Mouse (Mus musculus) brain, adult 2 months (tissue): Measurements from ENCODE around the gene Dock9.
A peak's percentile ranks its signal among the peaks of the same experiment; 100 is the strongest.

Experiments
- DNase-seq: peaks from one replicate; pipeline ENCODE4 v3.0.0; 2011; ENCODE audit warnings: low read depth, low spot score

Gene Dock9

DNA sequence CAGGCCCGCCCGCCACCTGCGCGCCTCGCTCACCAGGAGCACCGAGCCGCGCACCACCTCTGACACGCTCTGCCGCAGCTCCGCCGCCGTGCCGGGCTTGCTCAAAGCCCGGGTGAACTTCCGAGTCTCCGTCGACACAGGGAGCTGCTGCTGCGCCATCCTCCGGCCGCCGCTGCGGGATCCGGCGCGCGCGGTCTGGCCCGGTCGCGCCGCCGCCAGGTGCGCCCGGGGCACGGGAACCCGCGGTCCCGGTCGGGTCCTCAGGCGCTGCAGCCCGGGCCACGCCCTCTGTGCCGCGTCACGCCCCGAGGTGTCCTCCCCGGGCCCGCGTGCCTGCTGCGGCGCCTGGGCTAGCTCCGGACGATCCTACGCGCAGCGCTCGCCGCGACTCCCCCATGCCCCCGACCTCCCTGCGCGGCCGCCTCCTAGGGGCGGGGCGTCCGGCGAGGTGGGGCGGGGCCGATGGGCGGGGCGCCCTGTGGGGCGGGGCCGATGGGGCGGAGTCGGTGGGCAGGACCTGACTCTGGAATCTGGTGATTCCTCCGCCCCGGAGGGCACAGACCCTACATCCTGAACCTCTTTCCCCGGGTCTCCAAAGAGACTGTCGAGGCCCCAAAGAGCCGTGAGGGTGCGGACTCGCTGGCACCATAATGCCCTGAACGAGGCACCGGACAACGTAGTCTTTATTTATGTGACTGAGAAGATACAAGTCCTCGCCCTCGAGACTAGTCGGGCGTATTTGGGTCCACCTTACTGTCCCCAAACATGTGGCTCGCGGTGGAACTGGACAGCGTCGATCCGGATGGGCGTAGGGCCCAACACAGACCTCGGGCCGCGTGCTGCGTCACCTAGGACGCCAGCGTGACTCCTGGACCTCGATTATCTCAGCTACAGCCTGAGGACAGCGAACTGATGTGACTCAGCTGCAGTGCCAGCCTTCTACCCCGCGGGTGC, at the start of gene Dock9:
TSS of gene Dock9 (minus strand) at position 381 of the 954 bp plus-strand sequence.
- peak; percentile 90 for DNase-seq

DNA sequence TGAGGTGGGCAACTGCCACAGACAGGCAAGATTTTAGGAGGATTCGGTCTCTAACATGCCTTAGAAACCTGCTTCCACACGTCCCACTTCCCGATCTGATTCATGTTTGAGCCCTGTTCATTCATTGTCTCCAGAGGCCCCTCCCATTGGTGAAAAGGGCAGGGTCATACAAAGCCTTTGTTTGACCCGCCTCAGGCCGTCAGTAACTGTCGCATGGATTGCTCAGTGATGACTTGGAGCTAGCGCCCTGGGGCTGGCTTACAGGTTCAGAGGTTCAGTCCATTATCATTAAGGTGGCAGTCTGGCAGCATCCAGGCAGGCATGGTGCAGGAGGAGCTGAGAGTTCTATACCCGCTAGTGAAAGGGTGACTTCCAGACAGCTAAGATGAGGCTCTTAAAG, 46.8 kb upstream of the Dock9 start:
- no peak for DNase-seq

DNA sequence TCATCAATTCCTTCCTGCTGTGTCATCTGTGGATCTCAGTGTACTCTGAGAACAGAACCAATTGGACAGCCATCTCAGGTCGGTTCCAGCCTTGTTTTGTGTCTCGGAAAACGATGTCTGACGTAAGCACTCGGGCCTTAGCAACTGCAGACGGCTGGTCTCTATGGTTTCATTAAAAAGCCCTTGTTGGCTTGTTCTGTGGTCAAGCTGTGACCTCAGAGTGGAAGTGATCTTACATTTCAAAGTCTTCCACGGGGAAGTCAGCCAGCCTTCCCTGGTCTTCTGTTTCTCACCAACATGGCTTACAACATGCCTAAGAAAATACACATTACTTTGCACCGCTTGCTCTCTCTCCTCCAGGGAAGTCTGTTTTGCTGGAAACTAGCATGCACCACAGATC, 42.6 kb upstream of the Dock9 start:
- DNase-seq = no peak

DNA sequence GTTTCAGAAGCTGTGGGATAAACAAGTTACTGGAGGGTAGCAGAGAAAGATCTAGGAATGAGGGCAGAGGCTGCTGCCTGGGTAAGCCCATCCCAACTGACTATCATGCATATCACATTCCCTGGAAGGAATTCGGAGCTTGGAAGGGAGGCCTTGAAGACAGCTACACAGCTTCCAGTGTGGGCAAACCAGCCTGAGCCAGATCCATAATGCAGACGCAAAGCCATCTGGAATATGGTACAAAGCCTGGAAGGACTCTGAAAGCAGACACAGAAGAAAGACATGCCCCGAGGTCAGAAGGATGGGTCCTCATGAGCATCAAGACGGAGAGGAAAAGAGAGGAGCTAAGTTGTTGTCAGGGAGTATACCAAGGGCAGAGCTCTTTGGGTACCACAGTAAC, 40.5 kb upstream of the Dock9 start:
- DNase-seq = no peak

DNA sequence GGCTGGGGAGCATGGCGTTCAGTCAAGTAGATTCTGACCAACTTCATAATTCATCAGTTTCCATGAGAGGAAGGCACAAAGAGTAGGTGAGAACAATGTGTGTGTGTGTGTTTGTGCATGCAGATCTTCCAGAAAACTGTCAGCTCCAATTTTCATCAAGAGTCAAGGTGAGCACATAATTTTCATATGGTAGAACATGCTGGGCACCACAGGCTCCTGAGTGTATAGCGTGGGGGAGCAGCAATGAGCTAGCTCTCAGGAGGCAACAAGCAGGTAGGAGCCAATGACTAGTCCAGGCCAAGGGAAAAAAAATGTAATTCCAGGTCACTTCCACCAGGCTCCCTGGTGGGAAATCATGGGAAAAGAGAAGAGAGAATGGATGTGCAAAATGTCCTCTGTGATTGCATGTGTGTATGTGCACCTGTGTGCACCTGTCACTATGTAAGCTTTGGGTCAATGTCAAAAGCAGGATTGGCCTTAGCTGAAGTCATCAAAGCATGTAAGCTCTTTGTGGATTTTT, 35.4 kb upstream of the Dock9 start:
- peak; percentile 95 for DNase-seq

DNA sequence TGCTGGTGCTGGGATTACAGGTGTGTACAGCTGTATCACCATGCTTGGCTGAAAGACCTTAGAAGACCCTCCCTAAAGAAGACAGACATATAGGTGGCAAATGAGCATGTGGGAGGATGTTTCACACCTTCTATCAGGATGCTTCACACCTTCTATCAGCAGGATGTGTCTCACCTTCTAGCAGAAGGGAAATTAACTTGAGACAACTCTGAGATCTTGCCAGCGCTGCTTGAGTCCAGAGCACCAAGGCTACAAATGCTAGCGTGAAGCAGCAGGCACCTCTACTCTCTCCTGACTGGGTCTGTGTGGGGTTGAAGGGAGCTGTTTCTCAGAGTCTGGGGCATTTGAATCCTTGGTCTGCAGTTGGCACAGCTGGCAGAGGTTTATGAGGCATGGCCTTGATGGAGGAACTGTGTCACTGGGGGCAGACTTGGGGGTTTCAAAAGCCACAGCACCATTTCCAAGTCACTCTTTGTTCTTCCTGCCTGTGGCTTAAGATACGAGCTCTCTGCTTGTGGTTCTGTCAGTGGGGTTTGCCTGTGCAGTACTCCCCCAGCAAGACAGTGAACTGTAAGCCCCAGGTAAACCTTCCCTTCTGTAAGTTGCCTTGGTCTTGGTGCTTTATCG, 32.3 kb upstream of the Dock9 start:
- DNase-seq = peak; percentile 5

DNA sequence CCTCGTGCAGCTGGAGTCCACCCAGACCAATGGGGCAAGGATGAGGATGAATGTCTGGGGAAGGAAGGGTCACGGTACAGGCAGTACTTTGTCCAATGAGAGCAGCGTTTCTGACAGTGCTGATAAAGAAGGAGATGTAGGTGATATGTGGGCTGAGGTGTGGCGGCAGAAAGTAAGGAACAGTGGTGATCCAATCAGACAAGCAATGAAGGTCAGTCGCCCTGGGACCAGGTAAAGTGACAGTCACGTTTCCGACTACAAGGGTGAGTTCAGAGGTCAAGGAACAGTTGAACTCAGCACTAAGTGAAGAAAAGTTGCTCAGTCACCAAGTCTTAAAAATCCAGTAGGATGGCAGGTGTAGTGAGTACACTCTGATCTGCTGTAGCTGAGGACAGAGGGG, 29.5 kb upstream of the Dock9 start:
- DNase-seq = no peak

DNA sequence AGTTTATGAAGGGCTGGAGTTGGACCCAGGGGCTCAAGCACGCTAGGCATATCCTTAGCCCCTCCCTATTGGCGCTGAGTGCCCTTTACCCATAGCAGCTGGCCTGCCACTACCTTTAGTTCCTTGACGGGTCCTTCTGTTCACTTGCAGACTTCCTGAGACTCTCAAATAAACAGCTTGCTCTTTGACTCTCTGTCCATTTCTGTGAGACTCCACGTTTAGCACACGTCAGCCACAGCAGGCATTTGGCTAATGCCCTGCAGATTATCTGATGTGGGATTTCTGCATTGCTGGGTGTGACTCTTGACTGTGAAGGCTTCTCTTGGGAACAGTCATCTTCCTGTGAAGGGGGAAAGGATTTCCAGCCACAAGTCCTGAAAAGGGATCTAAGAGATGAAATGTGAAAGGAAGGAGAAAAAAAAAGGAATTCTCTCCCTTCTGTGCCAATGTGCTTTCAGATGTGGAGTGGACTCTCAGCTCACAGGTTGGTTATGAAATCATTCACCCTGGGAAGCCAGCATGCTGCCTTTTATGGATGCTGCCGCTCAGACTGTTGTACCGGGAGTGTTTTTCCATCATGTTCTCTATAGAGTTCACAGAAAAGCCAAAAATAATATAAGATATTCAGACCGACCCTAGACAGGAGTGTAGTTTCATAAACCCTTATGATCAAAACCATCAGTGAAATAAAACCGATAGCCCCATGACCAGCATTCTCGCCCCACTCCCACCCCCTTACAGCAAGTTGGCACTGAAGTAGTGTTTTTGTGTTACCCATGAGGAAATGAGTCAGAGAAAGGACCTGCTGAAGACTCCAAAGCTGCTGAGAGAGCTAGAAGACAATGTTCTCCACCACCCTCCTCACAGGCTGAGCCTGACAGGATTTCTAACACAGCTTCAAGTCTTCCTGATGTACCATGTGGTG, 28.1 kb upstream of the Dock9 start:
- DNase-seq = peak; percentile 95

DNA sequence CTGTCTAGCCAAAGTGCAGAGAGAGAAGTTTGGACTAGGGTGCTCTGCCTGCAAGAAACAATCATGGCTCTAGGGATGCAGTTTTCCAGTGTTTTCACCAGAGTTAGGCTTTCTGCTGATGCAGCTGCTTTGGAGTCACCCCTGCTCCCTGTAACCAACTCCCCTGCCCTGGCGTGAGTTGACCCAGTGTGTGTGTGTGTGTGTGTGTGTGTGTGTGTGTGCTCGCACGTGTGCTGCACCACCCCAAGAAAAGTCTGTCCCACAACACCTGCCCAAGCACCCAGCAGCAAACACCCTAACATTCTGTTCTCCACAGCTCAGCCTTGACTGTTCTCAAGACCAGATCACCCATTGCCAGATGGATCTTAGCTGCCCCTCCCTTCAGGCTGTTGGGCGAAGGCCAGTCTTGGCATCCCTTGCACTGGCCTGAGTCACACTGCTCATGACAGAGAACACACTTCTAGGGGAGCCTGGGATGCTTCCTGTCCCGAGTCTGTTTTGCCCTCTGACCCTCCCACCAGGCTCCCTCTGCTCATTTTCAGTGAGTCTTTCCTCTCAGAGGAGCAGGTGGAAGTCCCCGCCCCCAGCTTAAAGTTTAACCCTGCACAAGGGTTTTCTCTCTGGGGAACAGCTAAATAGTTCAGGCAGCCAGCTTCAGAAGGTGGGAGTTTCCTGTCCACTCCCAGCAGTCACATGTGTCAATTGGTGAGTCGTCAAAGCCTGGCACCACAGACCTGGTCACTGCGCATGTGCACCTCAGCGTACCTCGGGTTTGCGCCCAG, 26.9 kb upstream of the Dock9 start:
- DNase-seq = peak; percentile 97

DNA sequence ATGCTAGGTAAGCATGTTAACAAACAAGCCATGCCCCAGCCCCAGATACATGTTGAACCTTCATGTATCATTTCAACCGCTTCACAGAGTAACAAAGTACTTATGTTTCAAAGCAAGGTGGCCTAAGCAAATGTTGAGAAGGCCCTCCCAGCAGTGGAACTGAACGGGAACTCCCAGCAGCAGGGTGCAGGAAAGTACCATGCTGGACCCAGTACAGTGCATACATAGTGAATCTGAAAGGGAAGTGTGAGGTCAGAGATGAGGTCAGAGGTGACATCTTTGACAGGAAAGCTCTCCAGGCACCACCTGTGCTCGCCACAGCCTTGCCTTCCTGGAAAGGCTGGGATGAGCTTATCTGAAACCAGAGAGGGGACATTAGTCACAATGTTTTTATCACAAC, 25.4 kb upstream of the Dock9 start:
- no peak for DNase-seq

DNA sequence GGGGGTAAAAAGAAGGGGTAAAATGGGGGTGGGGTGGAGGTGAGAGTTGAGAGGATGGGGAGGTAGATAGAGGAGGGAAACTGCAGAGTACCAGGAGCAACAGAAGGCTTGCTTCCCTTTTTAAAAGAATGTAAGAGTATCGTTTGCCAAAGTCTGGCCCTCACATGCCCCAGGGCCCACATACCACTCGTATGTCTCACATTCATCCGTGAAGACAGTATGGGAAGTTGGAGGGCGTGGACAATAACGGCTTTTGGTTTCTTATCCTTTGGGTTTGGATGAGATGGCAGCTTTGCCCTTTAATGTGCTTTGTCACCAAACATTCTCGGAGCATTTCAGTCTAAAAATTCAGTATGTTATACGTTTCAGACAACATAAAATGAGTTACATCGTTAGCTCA, 24.9 kb upstream of the Dock9 start:
- no peak for DNase-seq

DNA sequence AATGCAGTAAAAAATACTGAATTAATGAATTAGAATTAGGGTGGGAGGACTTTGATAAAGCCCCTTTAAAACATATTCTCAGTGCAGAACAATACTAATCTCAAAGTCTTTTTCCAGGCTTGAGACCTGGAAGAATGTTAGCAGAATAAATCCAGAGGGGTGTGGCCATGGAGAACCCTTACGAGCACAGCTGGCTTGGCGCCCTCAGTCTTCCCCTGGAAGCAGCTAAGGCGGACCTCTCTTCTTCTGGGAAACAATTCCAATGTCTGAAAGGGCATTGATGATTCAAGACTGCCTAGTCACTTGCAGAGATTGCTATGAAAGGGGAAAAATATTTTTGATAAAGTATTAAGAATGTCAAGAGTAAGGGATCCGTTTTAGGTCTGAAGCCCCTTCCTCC, 9.2 kb upstream of the Dock9 start:
- DNase-seq = no peak

DNA sequence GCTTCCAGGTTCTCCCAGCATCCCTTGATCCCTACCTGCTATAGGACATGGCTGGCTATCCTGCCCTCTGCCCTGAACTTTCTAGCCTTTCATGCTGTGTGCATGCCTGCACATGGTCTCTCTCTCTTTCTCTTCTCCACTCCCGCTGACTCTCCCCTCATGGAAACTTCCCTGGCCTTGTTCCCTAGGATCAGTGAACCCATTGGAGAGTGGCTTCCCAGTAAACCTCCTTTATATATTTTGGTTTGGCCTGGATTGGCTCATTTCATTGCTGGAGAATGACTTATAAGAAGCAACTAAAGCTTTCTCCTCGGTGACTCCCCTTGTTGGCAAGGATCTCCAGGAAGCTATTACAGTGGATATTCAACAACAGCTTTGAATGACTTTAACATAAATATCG, 8.7 kb upstream of the Dock9 start:
- no peak for DNase-seq

DNA sequence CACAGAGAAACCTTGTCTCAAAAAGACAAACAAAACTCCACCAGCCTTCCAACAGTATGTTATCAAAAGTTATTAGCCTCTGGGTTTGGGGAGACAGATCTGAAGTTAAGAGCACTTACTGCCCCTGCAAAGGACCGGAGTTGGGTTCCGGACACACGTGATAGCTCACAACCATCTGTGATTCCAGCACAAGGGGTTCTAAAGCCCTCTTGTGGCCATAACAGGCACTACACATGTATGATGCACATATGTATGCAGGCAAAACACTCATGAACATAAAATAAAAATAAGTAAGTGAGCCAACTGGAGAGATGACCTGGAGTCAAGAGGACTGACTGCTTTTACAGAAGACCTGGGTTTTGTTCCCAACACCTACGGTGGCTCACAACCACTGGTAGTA, 6.8 kb upstream of the Dock9 start:
- DNase-seq = no peak

DNA sequence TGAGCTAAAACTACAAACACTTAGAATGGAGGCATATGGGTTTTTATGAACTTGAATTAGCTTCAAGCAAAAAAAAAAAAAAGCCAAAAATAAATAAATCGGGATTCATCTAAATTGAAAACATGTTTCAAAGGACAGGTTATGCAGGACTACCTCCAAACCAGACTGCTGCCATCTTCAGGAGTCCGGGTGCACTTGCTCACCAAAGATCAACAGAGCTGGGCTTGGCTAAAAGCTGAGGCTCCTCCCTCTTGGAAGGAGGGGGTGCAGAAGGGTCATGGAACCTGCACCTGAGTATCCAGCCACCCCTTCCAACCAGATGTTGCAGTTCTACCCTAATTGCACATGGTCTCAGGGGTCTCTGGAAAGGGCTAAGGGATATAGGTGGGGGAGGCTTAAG, 3.3 kb upstream of the Dock9 start:
- DNase-seq = peak; percentile 70

DNA sequence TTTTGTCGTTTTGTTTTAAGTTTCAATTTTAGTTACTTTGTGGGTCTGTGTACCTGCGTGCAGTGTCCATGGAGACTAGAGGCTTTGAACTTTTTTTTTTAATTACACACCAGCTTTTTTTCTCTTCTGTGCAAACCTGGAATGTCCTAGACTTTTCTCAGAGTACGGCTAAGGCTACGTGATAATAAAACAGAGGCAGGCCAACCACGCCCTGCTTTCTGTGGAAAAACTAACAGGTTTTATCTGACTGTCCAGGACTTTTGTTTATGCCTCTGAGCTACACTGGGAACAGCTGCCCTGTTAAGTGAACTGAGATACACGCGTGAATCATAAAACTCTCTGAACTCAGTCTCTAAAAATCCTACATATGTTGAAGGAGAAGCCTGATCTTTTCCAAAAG, 1.5 kb upstream of the Dock9 start:
- no peak for DNase-seq

DNA sequence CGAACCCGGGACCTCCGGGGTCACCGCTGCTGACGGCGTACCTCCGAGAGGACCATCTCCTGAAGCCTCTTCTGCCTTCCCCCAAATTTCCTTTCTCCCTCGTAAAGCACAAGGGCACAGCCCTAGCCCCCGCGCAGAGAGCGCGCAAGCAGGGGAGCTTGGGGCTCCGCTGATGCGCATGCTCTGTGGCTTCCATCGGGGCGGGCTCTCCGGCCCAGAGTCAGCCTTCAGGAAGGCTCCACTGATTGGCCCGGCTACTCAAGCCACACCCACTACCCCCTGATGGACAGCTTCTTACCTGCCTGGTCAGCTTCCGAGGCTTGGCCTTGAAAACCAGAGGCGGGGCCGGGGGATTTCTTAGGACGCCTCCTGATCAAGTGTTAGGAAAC, 768 bp upstream of the Dock9 start:
- peak; percentile 99 for DNase-seq

DNA sequence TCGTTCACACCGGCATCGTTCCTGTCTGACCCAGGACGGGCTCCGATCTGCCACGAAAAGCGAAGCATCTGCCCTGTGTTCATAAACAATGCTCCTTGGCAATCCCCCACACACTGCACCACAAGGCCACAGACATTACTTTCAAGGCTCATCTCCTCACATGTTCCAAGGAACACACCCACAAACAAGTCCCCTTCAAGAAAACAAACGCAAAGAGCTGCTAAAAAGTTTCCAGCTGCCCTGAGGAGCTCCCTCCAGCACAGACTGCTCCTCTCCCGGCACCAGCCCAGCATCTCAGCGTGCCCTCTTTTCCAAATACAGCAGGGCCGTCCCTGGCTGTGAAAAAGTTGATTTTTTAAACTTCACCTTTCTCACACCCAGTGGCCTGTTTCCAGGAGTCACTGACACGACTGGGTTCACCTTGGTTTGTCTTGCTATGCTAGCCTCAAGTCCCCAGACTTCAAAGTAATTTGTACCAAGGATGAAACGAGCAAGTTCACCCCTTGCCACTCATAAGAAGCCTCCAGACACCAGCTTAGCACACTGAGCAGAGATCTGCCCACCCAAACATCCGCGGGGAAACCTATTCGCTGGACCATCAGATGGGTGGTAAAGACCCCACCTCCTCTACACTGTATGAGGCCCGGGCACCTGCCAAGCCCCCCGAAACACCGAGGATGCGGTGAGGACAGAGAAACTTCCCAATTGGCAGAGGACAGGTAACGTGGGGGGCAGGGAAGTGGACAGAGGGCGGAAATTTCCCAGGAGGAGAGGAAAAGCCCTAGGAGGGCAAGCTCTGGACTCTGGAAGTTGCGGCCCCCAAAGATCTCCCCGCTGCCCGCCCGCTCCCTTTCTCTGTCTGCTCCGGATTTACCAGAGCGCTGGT, 823 bp downstream of the Dock9 start:
- DNase-seq = peak; percentile 30

DNA sequence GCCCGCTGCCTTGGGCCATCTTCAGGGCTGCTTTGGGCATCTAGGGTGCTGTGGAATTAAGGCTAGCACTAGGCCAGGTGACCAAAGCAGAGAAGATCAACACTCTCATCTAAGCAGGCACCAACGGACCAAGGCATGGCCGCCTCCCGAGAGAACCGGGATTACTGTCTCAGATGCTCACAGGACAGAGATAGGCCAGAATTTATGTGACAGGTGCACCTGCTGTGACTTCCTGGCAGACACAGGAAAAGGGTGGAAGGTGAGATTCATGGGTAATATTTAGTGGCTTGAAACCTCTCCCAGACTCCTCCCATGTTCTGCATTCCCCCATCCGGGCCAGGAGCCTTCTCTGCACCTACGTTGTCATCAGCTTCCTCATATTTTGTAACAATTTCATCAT, 2.1 kb downstream of the Dock9 start:
- DNase-seq = peak; percentile 95

DNA sequence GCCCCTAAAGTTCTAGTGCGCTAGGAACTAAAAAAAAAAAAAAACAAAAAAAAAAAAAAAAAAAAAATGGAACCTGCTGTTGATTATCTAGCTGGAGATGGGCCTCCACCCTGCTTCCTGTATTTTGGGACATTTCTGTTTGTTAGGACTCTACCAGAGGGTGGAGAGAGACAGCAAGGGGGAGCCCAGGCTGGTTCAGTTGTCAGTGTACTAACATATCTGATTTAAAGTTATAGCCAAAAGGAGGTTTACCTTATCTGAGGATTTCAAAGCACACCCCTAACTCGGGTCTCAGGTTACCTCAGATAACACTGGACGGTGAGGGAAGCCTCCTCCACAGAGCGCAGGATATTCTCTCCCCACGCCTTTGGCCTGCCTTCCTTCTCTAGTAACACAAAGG, 4.0 kb downstream of the Dock9 start:
- no peak for DNase-seq
